Mouse (Mus musculus): ENCODE measurements around the gene Cdon. TPM values are rescaled to one million over a fixed set of nuclear protein-coding genes. Genes with fewer than 3 reads are reported as not detected.

Cdon gene
- polyA plus RNA-seq, 2 experiments: 39.6 to 83.7 TPM

GRCm38 (mm10) chr9:35400398-35400797, 20.5 kb upstream of the Cdon start:
- no peaks in the 10 kb centered on the region for H3K36me3 ChIP-seq (ENCODE audit: control insufficient read depth, insufficient read depth, low read length)
- H3K4me2 ChIP-seq (replicated peaks; ENCODE audit: low read depth, low read length, severe bottlenecking): no peak overlapping the region; the same call in 1 of the 2 replicates
- TF ChIP-seq POLR2A (IDR thresholded peaks at IDR 0.05; ENCODE audit: borderline replicate concordance, extremely low read depth, insufficient read depth, insufficient read length): no peak
- H3K27me3 ChIP-seq (ENCODE audit: control insufficient read depth, insufficient read depth, low read length): no peaks in the 10 kb centered on the region
- 15% methylated on average over 7 of the region's 7 CpGs for WGBS
- ATAC-seq (ENCODE audit: low FRiP score, low read depth) (no peak), DNase-seq (ENCODE audit: low spot score) (no peak)
- H3K9ac ChIP-seq (ENCODE audit: low read depth, low read length, severe bottlenecking): no peak overlapping the region
- peaks cover 37% of the 10 kb centered on the region for H3K4me1 ChIP-seq (ENCODE audit: control insufficient read depth, insufficient read depth, low read length)
- no peak overlapping the region for H3K4me3 ChIP-seq (replicated peaks; ENCODE audit: low read length)
- H3K27ac ChIP-seq (replicated peaks; ENCODE audit: low read depth, low read length): no peak overlapping the region; the same call in 1 of the 2 replicates
- H3K9me3 ChIP-seq (ENCODE audit: control insufficient read depth, low read length): no peaks in the 10 kb centered on the region

DNA sequence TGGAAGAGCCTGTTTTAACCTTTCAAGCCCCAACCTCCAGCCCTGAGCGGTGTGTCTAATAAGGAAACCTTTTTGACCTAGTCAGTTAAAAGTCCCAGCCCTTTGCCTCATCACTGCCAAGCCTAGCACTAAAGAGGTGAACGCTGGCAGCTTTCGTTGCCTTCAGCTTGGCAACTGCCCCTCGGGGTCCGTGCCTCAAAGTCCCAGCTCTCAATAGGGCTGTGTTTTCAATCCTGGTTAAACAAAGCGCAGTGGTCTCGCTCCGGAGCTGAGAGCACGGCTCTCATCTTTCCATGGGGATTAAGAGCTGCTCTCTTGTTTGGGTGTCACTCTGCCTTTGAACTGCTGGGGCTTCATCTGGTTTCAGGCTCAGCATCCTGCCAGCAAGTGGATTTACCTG, 20.1 kb upstream of the Cdon start:
- Histone ChIP-seq H3K9me3 (ENCODE audit: control insufficient read depth, low read length) (no peaks in the 10 kb centered on the region), H3K27ac (replicated peaks; ENCODE audit: low read depth, low read length) (no peak overlapping the region), H3K4me1 (ENCODE audit: control insufficient read depth, insufficient read depth, low read length) (peaks cover 40% of the 10 kb centered on the region), H3K4me2 (replicated peaks; ENCODE audit: low read depth, low read length, severe bottlenecking) (no peak overlapping the region; the same call in 1 of the 2 replicates), H3K4me3 (replicated peaks; ENCODE audit: low read length) (no peak overlapping the region), H3K9ac (ENCODE audit: low read depth, low read length, severe bottlenecking) (no peak overlapping the region), H3K36me3 (ENCODE audit: control insufficient read depth, insufficient read depth, low read length) (no peaks in the 10 kb centered on the region), H3K27me3 (ENCODE audit: control insufficient read depth, insufficient read depth, low read length) (no peaks in the 10 kb centered on the region)
- ATAC-seq (ENCODE audit: low FRiP score, low read depth) (no peak), DNase-seq (ENCODE audit: low spot score) (no peak)
- 8% methylated on average over 9 of the region's 9 CpGs for WGBS
- TF ChIP-seq POLR2A (IDR thresholded peaks at IDR 0.05; ENCODE audit: borderline replicate concordance, extremely low read depth, insufficient read depth, insufficient read length): no peak

DNA sequence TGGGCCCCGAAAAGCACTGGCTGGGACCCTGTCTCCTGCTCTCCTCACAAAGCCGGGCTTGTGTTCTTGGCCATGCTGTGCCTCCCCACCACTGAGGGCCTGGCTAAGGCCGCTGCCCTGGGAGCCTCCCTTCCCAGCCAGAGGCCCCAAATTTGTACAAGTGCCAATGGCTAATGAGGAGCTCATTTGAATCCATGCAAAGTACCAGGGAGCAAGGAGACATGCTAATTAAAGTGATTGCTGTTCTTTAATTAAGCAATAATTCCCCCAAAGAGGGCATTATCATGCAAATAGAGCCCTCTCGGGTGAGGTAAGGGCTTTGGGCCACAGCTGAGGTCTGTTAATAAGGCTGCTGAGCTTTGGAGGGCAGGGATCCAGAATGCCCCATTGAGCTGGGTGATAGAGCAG, 18.3 kb upstream of the Cdon start:
- peak overlapping the region; percentile 38 for H3K27ac ChIP-seq (replicated peaks; ENCODE audit: low read depth, low read length)
- 54% methylated on average over 4 of the region's 4 CpGs for WGBS
- DNase-seq (ENCODE audit: low spot score): no peak
- TF ChIP-seq POLR2A (IDR thresholded peaks at IDR 0.05; ENCODE audit: borderline replicate concordance, extremely low read depth, insufficient read depth, insufficient read length): no peak
- H3K4me1 ChIP-seq (ENCODE audit: control insufficient read depth, insufficient read depth, low read length): peaks cover 47% of the 10 kb centered on the region
- no peak overlapping the region for H3K4me3 ChIP-seq (replicated peaks; ENCODE audit: low read length)
- H3K9ac ChIP-seq (ENCODE audit: low read depth, low read length, severe bottlenecking): no peak overlapping the region
- no peaks in the 10 kb centered on the region for H3K27me3 ChIP-seq (ENCODE audit: control insufficient read depth, insufficient read depth, low read length)
- H3K4me2 ChIP-seq (replicated peaks; ENCODE audit: low read depth, low read length, severe bottlenecking): no peak overlapping the region
- no peaks in the 10 kb centered on the region for H3K9me3 ChIP-seq (ENCODE audit: control insufficient read depth, low read length)
- no peaks in the 10 kb centered on the region for H3K36me3 ChIP-seq (ENCODE audit: control insufficient read depth, insufficient read depth, low read length)
- no peak for ATAC-seq (ENCODE audit: low FRiP score, low read depth)

DNA sequence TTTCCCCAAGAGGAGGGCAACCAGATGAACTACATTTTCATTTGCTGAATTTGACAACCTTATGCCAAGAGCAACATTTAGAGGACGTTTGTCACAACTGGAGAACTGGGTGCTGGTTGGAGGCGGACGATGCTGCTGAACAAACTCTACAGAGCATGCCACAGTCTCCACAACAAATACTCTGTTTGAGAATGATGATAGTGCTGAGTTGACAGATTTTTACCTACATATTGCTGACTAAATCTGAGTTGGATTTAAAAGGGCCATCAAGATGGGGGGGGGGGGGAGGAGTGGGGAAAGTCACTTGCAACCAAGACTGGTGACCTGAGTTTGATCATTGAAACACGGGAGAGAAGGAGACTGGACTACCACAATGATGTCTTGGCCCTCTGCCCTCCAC, 17.4 kb upstream of the Cdon start:
- Histone ChIP-seq H3K4me1 (ENCODE audit: control insufficient read depth, insufficient read depth, low read length) (peaks cover 49% of the 10 kb centered on the region), H3K4me3 (replicated peaks; ENCODE audit: low read length) (no peak overlapping the region), H3K4me2 (replicated peaks; ENCODE audit: low read depth, low read length, severe bottlenecking) (no peak overlapping the region), H3K27ac (replicated peaks; ENCODE audit: low read depth, low read length) (no peak overlapping the region), H3K9me3 (ENCODE audit: control insufficient read depth, low read length) (no peaks in the 10 kb centered on the region), H3K36me3 (ENCODE audit: control insufficient read depth, insufficient read depth, low read length) (no peaks in the 10 kb centered on the region), H3K9ac (ENCODE audit: low read depth, low read length, severe bottlenecking) (no peak overlapping the region), H3K27me3 (ENCODE audit: control insufficient read depth, insufficient read depth, low read length) (no peaks in the 10 kb centered on the region)
- no peak for TF ChIP-seq POLR2A (IDR thresholded peaks at IDR 0.05; ENCODE audit: borderline replicate concordance, extremely low read depth, insufficient read depth, insufficient read length)
- DNase-seq (ENCODE audit: low spot score) (no peak), ATAC-seq (ENCODE audit: low FRiP score, low read depth) (no peak)
- WGBS: 70% methylated on average over 4 of the region's 4 CpGs

GRCm38 (mm10) chr9:35405038-35405905, 15.7 kb upstream of the Cdon start:
- Histone ChIP-seq H3K9me3 (ENCODE audit: control insufficient read depth, low read length) (no peaks in the 10 kb centered on the region), H3K4me3 (replicated peaks; ENCODE audit: low read length) (no peak overlapping the region), H3K27ac (replicated peaks; ENCODE audit: low read depth, low read length) (peak overlapping the region; percentile 87), H3K36me3 (ENCODE audit: control insufficient read depth, insufficient read depth, low read length) (no peaks in the 10 kb centered on the region), H3K4me2 (replicated peaks; ENCODE audit: low read depth, low read length, severe bottlenecking) (peak overlapping the region; percentile 22), H3K27me3 (ENCODE audit: control insufficient read depth, insufficient read depth, low read length) (no peaks in the 10 kb centered on the region), H3K9ac (ENCODE audit: low read depth, low read length, severe bottlenecking) (no peak overlapping the region; the same call in 1 of the 2 replicates), H3K4me1 (ENCODE audit: control insufficient read depth, insufficient read depth, low read length) (peaks cover 53% of the 10 kb centered on the region)
- 8% methylated on average over 13 of the region's 13 CpGs for WGBS
- no peak for TF ChIP-seq POLR2A (IDR thresholded peaks at IDR 0.05; ENCODE audit: borderline replicate concordance, extremely low read depth, insufficient read depth, insufficient read length)
- DNase-seq (ENCODE audit: low spot score) (peak; percentile 86), ATAC-seq (ENCODE audit: low FRiP score, low read depth) (peak; percentile 89)

Data from limb, embryonic 14.5 days (tissue).